In the genomic region with DNA sequence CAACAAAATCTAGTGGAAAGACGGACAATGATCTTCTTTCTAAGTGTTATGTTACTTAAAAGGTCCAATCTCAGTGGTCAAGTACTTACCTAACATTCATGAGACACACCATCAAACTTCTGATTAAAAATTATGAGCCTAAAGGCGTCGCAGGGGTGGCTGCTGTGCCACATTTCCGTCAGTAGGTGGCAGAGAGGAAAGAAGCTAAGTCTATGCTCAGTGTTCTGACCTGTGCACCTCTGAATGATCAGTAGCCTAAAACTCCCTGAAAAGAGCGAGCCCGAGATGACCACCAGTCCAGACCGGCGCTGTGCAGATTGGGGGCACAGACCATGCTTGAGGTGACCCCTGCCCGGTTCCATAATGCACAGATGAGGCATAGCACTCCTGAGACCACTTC, we compare ENCODE assay signal across 8 mouse cellular contexts. TPM values are rescaled to one million over a fixed set of nuclear protein-coding genes. Genes with fewer than 3 reads are reported as not detected.
DNase-seq lines count a peak whose midpoint lies in the region; ATAC-seq and TF ChIP-seq lines count a peak whose summit lies in the region.

No protein-coding gene starts in this region.

- WGBS in lung, embryonic 14.5 days: 36% methylated on average over 9 of the region's 9 CpGs

- no peaks in the 10 kb centered on the region for H3K36me3 ChIP-seq in lung, embryonic 14.5 days (ENCODE audit: insufficient read depth)

- CTCF ChIA-PET in Patski (lab: Charles Lee): interaction anchor here (1.9 to 3.0 kb wide), 4 partner anchors 10 to 76 kb away, joined by 7 to 15 read pairs (median 8); no protein-coding TSS in a partner anchor

- H3K4me3 ChIP-seq in layer of hippocampus, adult 2 months: no peak overlapping the region
- no peak overlapping the region for H3K4me3 ChIP-seq in lung, embryonic 14.5 days (ENCODE audit: low read depth, low read length)

- peak; percentile 85 for TF ChIP-seq CTCF in layer of hippocampus, adult 2 months (conservative IDR thresholded peaks at IDR 0.05)
- peak; percentile 92 for TF ChIP-seq CTCF in Patski (IDR thresholded peaks at IDR 0.05)
- peak; percentile 74 for TF ChIP-seq CTCF in lung, embryonic 14.5 days (IDR thresholded peaks at IDR 0.05; ENCODE audit: low read depth)

- in situ Hi-C loops in Patski (cut with MboI; ENCODE audit: low pct_unique_long_range_greater_than_20kb): no loop called here

- DNase-seq in adrenal gland, adult 2 months: peak; percentile 27
- DNase-seq in adrenal gland, adult 8-10 months: no peak
- DNase-seq in layer of hippocampus, adult 2 months (ENCODE audit: low spot score in 2 of 2): no peak
- DNase-seq in layer of hippocampus, adult 9-10 months (ENCODE audit: low spot score): no peak
- no peak for DNase-seq in Patski (ENCODE audit: low read depth, low spot score)
- DNase-seq in embryo, embryonic 11 days: peak; percentile 54
- DNase-seq in lung, embryonic 14.5 days: peak; percentile 70
- DNase-seq in right cerebral cortex, postnatal 14 days: no peak

- no peak for ATAC-seq in Patski
- ATAC-seq in lung, embryonic 14.5 days (ENCODE audit: insufficient read depth): no peak

- no peak overlapping the region for H3K4me2 ChIP-seq in lung, embryonic 14.5 days

- H3K9ac ChIP-seq in lung, embryonic 14.5 days: no peak overlapping the region

- H3K27me3 ChIP-seq in Patski: peaks cover 6% of the 10 kb centered on the region
- H3K27me3 ChIP-seq in lung, embryonic 14.5 days (ENCODE audit: insufficient read depth, low read length): no peaks in the 10 kb centered on the region

- POLR2A ChIA-PET in Patski (lab: Charles Lee): interaction anchor here (0.6 kb wide), 1 partner anchor 21 kb away, joined by 3 read pairs; no protein-coding TSS in a partner anchor

- H3K4me1 ChIP-seq in lung, embryonic 14.5 days (ENCODE audit: insufficient read depth): no peaks in the 10 kb centered on the region

- H3K27ac ChIP-seq in layer of hippocampus, adult 2 months: no peak overlapping the region
- no peak overlapping the region for H3K27ac ChIP-seq in lung, embryonic 14.5 days (ENCODE audit: low read depth)

- H3K9me3 ChIP-seq in lung, embryonic 14.5 days (ENCODE audit: low read depth, low read length): no peaks in the 10 kb centered on the region

RNA-seq across cellular contexts. Expression of gene Fa2h, which starts 25.0 kb away (rescaled TPM):
- total RNA-seq in adrenal gland, adult 2 months (2021): 1 to 10 TPM in 1 of 2 experiments, under 1 TPM in 1; 0.21 to 4.7 TPM
- polyA plus RNA-seq in adrenal gland, adult 2 months (2012; rRNA removed): 19.0 and 37.5 TPM in 2 replicates
- 1 to 10 TPM in 2 of 4 experiments, not detected in 2; 1.9 to 9.5 TPM for total RNA-seq in adrenal gland, adult 8-10 months (2022)
- total RNA-seq in layer of hippocampus, adult 2 months (2021): 10 to 100 TPM; 22.0 to 23.1 TPM
- polyA plus RNA-seq in Patski (2021): 1.7 TPM
- polyA plus RNA-seq in lung, embryonic 14.5 days (2014; fragmentation: Nextera tagmentation; extraction: Ambion mirVana): 0.07 TPM in 1 of 2 replicates, not detected in the other

Comparison
In these comparisons a context has a peak if more than half of its experiments do, and no peak if none do; other contexts are left out.
1. DNase-seq: peak in adrenal gland, adult 2 months (single experiment), embryo, embryonic 11 days (single experiment) and lung, embryonic 14.5 days (single experiment); none in adrenal gland, adult 8-10 months (single experiment), layer of hippocampus, adult 2 months (0 of 2), layer of hippocampus, adult 9-10 months (single experiment), Patski (single experiment) and right cerebral cortex, postnatal 14 days (single experiment).
2. Peak in every context shown above with its lines, with median percentiles within 50 percentile points of each other: CTCF ChIP-seq.